Mouse (Mus musculus) heart, postnatal 0 days (tissue): ENCODE results near the gene Upk1b.

Source experiments
- CTCF ChIP-seq: IDR thresholded peaks from 2 replicates; pipeline ENCODE4 v1.5.1; 2016; ENCODE audit warnings: antibody characterized with exemption, control low read depth, low read depth
- EP300 ChIP-seq: IDR thresholded peaks from 2 replicates; pipeline ENCODE4 v1.6.1; 2016; ENCODE audit warnings: antibody characterized with exemption, low read depth

- no peak for TF ChIP-seq CTCF
- TF ChIP-seq EP300 = no peak
These were observed 75.9 kb downstream of the Upk1b start for GRCm38 (mm10) chr16:38724256-38724655.
